Mouse (Mus musculus): ENCODE measurements around the gene Tfcp2.

Gene Tfcp2

GRCm38 (mm10) chr15:100486450-100486849 lies 65.4 kb downstream of the Tfcp2 start:
- no peak for DNase-seq (ENCODE audit: low read depth, low spot score)

DNA sequence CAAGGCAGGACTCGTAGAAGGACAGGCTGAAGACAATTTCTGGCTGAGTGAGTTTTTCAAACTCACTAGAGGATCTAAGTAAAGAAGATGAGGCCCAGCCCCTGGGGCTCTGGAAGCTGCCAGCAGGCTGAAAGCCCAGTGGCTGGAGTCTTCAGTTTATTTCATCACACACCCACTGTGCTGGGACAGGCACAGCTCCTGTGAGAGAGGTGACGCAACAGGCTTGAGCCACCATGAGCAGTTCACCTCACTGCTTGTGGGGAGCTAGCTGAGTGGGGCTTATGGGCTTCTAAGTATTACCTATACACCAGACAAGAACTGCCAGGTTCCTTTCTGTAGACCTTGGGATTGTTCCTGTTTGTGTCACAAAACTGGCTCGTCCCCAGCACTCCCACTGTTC lies 66.2 kb downstream of the Tfcp2 start:
- DNase-seq (ENCODE audit: low read depth, low spot score), result no peak

- no peak for DNase-seq (ENCODE audit: low read depth, low spot score)
These were observed 72.9 kb downstream of the Tfcp2 start for GRCm38 (mm10) chr15:100478925-100479324.

- no peak for DNase-seq (ENCODE audit: low read depth, low spot score)
These were observed 73.5 kb downstream of the Tfcp2 start for GRCm38 (mm10) chr15:100478351-100478750.

- DNase-seq (ENCODE audit: low read depth, low spot score), result no peak
These were observed 77.8 kb downstream of the Tfcp2 start for GRCm38 (mm10) chr15:100473926-100474503.

GRCm38 (mm10) chr15:100470037-100470436 lies 81.8 kb downstream of the Tfcp2 start:
- DNase-seq (ENCODE audit: low read depth, low spot score), result no peak

DNA sequence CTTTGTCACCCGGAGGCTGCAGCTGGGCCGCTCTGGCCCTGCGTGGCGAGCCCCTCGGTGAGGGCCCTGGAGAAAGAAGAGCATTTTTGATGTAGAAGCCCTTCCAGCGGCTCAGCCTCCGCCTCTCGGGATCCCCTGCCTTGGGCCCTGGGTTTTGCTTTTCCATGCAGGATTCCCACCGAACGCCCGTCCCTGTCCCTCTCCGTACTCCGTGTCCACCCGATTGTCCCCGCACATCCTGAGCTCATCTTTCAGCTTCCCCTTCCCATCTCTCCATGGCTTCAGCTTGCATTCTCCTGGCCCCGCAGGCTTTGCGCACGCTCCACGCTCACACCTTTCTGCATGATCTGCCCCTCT lies 82.6 kb downstream of the Tfcp2 start:
- no peak for DNase-seq (ENCODE audit: low read depth, low spot score)

DNA sequence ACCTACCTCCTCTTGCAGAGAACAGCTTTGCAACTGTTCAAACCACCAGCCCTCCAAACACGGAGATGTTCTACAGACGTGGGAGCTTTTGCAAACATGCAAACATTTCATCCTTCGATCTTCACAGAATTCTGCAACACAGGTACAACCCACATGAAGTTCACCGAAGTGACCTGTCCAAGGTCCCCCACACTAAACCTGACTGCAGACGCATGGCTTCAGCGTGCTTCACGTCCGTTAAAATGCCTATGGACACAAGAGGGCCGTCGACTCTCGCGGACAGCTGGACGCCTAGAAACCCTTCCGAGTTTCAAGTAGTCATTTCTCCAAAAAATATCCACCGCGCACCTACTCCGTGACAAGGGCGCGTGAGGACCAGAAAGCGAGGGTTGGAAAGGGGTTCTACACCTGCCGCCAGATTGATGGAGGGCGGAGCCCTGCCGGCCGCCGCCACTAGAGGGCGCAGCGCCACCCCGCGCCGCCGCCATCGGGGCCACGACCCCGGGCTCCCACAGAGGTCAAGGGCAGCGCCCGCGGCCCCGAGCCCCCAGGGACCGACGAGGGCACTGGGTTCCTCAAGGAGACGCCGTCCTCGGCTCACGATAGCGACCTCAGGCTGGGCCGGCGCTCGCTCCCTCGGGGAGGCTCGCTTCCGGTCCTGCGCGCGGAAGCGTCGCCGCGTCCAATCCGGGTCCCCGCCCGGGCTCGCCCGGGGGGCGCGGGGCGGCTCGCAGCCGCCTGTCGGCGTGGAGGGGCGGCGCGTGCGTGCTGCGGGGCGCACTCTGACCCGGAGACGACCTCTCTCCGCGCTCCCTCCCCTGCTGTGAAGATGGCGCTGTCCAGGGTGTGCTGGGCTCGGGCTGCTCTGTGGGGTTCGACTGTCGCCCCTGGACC lies 83.3 kb downstream of the Tfcp2 start, which contains the start of gene Letmd1:
TSS of gene Letmd1 (plus strand) at position 729 of the 894 bp plus-strand sequence.
- no peak for DNase-seq (ENCODE audit: low read depth, low spot score)

GRCm38 (mm10) chr15:100467738-100468137 lies 84.1 kb downstream of the Tfcp2 start:
- no peak for DNase-seq (ENCODE audit: low read depth, low spot score)

DNA sequence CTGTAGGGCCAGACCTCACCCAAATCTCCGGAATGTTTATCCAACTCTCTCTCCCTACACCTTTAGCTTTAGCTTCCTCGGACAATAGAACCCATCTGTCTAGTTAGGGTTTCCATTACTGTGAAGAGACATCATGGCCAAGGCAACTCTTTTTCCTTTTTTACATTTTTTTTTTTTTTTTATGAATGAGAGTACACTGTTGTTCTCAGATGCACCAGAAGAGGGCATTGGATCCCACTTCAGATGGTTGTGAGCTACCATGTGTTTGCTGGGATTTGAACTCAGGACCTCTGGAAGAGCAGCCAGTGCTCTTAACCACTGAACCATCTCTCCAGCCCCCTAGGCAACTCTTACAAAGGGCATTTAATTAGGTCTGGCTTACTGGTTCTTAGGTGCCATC lies 86.4 kb downstream of the Tfcp2 start:
- DNase-seq (ENCODE audit: low read depth, low spot score), result no peak

DNA sequence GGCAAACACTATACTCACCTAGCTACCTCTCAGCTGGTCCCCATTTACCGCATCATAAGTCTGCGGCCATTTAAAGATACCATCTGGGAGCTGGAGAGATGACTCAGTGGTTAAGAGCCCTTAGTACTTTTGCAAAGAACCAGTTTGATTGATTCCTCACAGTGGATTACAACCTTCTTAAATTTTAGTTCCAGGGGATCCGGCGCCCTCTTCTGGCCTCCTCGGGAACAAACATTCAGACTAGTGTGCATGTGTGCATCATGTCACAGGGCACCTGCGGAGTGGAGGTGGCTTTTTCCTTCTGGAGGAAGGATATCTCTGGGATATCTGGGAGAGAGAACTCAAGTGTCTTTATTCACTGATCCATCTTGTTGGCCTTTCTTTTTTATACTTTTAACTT lies 88.1 kb downstream of the Tfcp2 start:
- DNase-seq (ENCODE audit: low read depth, low spot score), result no peak

GRCm38 (mm10) chr15:100462086-100462485 lies 89.7 kb downstream of the Tfcp2 start:
- DNase-seq (ENCODE audit: low read depth, low spot score), result no peak

- DNase-seq (ENCODE audit: low read depth, low spot score), result no peak
These were observed 90.2 kb downstream of the Tfcp2 start for GRCm38 (mm10) chr15:100461646-100462045.

- no peak for DNase-seq (ENCODE audit: low read depth, low spot score)
These were observed 90.9 kb downstream of the Tfcp2 start for GRCm38 (mm10) chr15:100460942-100461341.

DNA sequence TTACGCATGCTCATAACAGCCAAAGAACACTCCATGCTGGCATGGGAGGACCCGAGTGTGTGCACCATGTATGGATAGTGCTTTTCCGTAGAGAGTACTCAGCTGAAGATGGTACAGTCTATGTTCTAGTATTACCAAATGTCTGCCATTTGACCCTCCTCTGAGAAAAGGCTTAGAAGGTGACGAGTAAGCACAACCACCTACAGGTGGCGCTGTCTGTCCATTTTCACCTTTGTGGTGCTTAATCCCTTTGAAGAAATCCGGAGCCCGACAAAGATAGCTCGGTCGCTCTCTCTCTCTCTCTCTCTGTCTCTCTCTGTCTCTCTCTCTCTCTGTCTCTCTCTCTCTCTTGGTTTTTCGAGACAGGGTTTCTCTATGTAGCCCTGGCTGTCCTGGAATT lies 93.8 kb downstream of the Tfcp2 start:
- DNase-seq (ENCODE audit: low read depth, low spot score), result no peak

DNA sequence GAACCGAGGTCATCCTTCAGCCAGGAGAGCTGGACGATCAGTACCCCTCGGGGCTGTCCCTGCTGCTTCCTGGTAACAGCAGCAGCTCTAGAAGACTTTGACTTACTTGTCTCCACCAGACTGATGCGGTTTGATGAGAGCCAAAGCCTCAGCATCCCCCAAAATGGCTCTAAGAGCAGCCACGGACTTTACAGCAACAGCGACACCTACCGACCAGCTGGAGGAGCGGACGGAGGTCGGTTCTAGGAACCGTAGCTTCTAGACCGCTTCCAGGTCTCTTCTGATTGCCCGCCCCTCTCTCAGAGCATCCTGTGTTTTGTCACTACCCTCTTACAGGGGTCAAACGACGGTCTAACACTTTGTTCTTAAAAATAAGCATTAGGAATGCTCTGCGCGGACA lies 94.5 kb downstream of the Tfcp2 start:
- DNase-seq (ENCODE audit: low read depth, low spot score), result no peak

DNA sequence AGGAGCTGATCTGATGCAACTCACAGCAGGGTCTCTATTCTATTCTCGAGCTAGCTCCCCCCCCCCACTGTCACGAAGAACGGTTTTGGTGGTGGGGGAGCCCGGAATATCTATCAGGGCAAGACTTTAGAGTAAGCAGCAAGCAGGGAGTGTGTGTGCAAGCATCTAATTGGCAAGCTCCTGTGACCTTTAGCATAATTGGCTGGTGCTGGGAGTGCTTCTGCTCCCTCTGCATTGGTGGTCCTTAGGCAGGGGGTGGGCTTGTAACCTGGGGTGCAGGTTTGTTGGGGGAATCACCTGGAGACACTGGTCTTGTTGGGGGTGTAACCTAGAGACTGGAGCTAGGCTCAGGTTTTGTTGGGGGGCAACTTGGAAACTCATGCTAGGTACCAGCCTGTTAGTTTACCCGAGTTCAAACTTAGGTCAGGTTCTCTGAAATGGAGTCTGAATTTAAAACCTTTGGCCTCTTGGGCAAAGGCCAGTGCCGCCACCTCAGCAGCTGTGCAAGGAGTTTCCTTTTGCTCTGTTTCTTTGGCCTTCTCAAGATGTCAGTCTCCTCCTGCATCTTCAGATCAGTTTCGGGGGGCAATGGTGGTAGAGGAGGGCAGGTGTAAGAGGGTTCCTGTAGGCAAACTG lies 95.3 kb downstream of the Tfcp2 start:
- DNase-seq (ENCODE audit: low read depth, low spot score), result no peak

- no peak for DNase-seq (ENCODE audit: low read depth, low spot score)
These were observed 99.3 kb downstream of the Tfcp2 start for GRCm38 (mm10) chr15:100452486-100452885.

- no peak for DNase-seq (ENCODE audit: low read depth, low spot score)
These were observed 100.6 kb downstream of the Tfcp2 start for GRCm38 (mm10) chr15:100451245-100451644.

DNA sequence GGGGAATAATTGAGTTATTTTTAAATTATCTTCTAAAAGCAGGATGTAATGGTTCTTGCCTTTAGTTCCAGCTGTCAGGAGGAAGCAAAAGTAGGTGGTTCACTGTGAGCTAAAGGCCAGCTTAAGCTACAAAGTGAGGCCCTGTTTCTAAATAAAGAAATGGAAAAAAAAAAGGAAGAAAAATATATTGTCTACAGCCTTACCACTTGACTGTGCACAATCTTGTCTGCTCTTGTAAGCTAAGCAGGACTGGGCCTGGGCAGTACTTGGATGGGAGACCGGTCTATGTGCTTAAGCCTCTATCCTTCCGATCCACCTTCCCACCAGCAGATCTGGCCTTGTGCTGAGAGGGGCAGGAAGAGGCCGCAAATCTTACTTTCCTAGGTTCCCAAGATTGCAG lies 102.3 kb downstream of the Tfcp2 start:
- no peak for DNase-seq (ENCODE audit: low read depth, low spot score)

DNA sequence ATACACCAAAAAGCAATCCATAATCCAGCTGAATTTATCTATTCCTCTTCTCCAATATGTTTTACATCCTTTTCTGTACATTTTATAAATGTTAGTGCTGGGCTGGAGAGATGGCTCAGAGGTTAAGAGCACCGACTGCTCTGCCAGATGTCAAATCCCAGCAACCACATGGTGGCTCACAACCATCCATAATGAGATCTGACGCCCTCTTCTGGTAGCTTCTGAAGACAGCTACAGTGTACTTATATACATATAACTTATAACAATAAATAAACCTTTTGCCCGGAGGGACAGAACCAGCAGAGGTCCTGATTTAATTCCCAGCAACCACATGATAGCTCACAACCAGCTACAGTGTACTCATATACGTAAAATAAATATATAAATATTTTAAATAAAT lies 103.2 kb downstream of the Tfcp2 start:
- DNase-seq (ENCODE audit: low read depth, low spot score), result no peak

All from WW6 (cell line).